Mouse (Mus musculus) lung, embryonic 16.5 days (tissue): ENCODE data around the gene Fndc8. TPM values are rescaled to one million over a fixed set of nuclear protein-coding genes. Genes with fewer than 3 reads are reported as not detected.

Experiments used
- ATAC-seq: fragments of 200-750 bp; cut with Nextera tagmentation; 2 replicates; pipeline ENCODE4 v1.8.0; 2017; ENCODE audit warnings: low read depth, mild to moderate bottlenecking, moderate library complexity
- H3K27ac ChIP-seq: fragments of 300-500 bp; sonication (generic); 2 replicates; pipeline ENCODE4 v1.5.1; 2014; ENCODE audit warnings: mild to moderate bottlenecking, control low read depth, low read length
- H3K27me3 ChIP-seq: fragments of 300-500 bp; sonication (generic); 2 replicates; pipeline ENCODE4 v1.6.1; 2014; ENCODE audit warnings: low read depth, low read length, mixed read lengths; ENCODE audit not compliant: control insufficient read depth, insufficient read depth
- H3K36me3 ChIP-seq: fragments of 300-500 bp; sonication (generic); 2 replicates; pipeline ENCODE4 v1.6.1; 2014; ENCODE audit warnings: low read length; ENCODE audit not compliant: control insufficient read depth, insufficient read depth
- H3K4me1 ChIP-seq: fragments of 300-500 bp; sonication (generic); replicated peaks from 2 replicates; pipeline ENCODE4 v1.6.1; 2014; ENCODE audit warnings: low read length, mixed read lengths; ENCODE audit not compliant: control insufficient read depth, insufficient read depth
- H3K4me2 ChIP-seq: fragments of 300-500 bp; sonication (generic); 2 replicates; pipeline ENCODE4 v1.6.1; 2014; ENCODE audit warnings: low read depth, low read length, control low read depth
- H3K4me3 ChIP-seq: fragments of 300-500 bp; sonication (generic); 2 replicates; pipeline ENCODE4 v1.5.1; 2014; ENCODE audit warnings: mild to moderate bottlenecking, low read length, control low read depth
- H3K9ac ChIP-seq: fragments of 300-500 bp; sonication (generic); 2 replicates; pipeline ENCODE4 v1.6.1; 2014; ENCODE audit warnings: low read length, control low read depth
- H3K9me3 ChIP-seq: fragments of 300-500 bp; sonication (generic); 2 replicates; pipeline ENCODE4 v1.6.1; 2016; ENCODE audit warnings: low read length; ENCODE audit not compliant: control insufficient read depth
- WGBS: fragments of 180-500 bp; shearing (Covaris S2); extraction: QIAGEN DNeasy Blood & Tissue Kit; methylation state at CpG from one replicate; pipeline ENCODE4 v1.1.7; 2014; 5-methylcytosine and 5-hydroxymethylcytosine counted together
- polyA plus RNA-seq: library from polyadenylated mRNA; unstranded; fragments of >200 nt; fragmentation: Nextera tagmentation; extraction: Ambion mirVana; gene quantifications from 2 replicates; pipeline ENCODE4 v1.2.1, GENCODE M21; 2015

Fndc8 gene
- polyA plus RNA-seq, 1 experiment from 2014 or later = 0.20 TPM

GRCm38 (mm10) chr11:82945636-82946035, 53.7 kb downstream of the Fndc8 start:
- Histone ChIP-seq H3K4me3 (no peak overlapping the region), H3K4me2 (no peak overlapping the region), H3K4me1 (no peaks in the 10 kb centered on the region), H3K9ac (no peak overlapping the region), H3K9me3 (no peaks in the 10 kb centered on the region), H3K36me3 (no peaks in the 10 kb centered on the region), H3K27me3 (peaks cover 7% of the 10 kb centered on the region; the same call in 1 of the 2 replicates), H3K27ac (no peak overlapping the region)
- WGBS = 40% methylated on average over 2 of the region's 2 CpGs
- ATAC-seq = no peak

GRCm38 (mm10) chr11:82947457-82947856, 55.5 kb downstream of the Fndc8 start:
- Histone ChIP-seq H3K4me2 (no peak overlapping the region), H3K4me3 (no peak overlapping the region), H3K4me1 (no peaks in the 10 kb centered on the region), H3K27ac (no peak overlapping the region), H3K9ac (no peak overlapping the region), H3K9me3 (no peaks in the 10 kb centered on the region), H3K36me3 (no peaks in the 10 kb centered on the region), H3K27me3 (peaks cover 21% of the 10 kb centered on the region)
- 56% methylated on average over 4 of the region's 4 CpGs for WGBS
- no peak for ATAC-seq

- Histone ChIP-seq H3K27me3 (peaks cover 28% of the 10 kb centered on the region), H3K27ac (no peak overlapping the region), H3K4me3 (no peak overlapping the region), H3K4me2 (no peak overlapping the region), H3K36me3 (no peaks in the 10 kb centered on the region), H3K9me3 (no peaks in the 10 kb centered on the region), H3K4me1 (no peaks in the 10 kb centered on the region), H3K9ac (no peak overlapping the region)
- WGBS = 72% methylated on average over 9 of the region's 9 CpGs
- no peak for ATAC-seq
These were observed 57.1 kb downstream of the Fndc8 start for GRCm38 (mm10) chr11:82949036-82949435.

Other genes starting within 250 kb of the Fndc8 start
- 0.30 and 0.44 TPM in 2 replicates for gene Cct6b, start 127.8 kb upstream of the Fndc8 start, polyA plus RNA-seq
- 37.9 and 39.6 TPM in 2 replicates for gene Zfp830, start 127.8 kb upstream of the Fndc8 start, polyA plus RNA-seq
- gene Lig3, start 111.0 kb upstream of the Fndc8 start, polyA plus RNA-seq = 23.8 and 29.5 TPM in 2 replicates
- gene Rffl, start 20.9 kb upstream of the Fndc8 start, polyA plus RNA-seq = 12.7 and 13.4 TPM in 2 replicates
- gene Rad51d, start 1.5 kb upstream of the Fndc8 start, polyA plus RNA-seq = 13.2 and 14.0 TPM in 2 replicates
- gene Nle1, start 16.3 kb downstream of the Fndc8 start, polyA plus RNA-seq = 23.6 and 30.5 TPM in 2 replicates
- 14.5 and 16.2 TPM in 2 replicates for gene Unc45b, start 18.4 kb downstream of the Fndc8 start, polyA plus RNA-seq
- 4.1 and 4.5 TPM in 2 replicates for gene Slfn5, start 59.2 kb downstream of the Fndc8 start, polyA plus RNA-seq
- 29.3 and 33.9 TPM in 2 replicates for gene Slfn9, start 99.7 kb downstream of the Fndc8 start, polyA plus RNA-seq
- gene Slfn8, start 128.7 kb downstream of the Fndc8 start, polyA plus RNA-seq = 0.49 and 0.89 TPM in 2 replicates
- 7.5 and 8.2 TPM in 2 replicates for gene Slfn2, start 173.0 kb downstream of the Fndc8 start, polyA plus RNA-seq
- gene Slfn1, start 224.7 kb downstream of the Fndc8 start, polyA plus RNA-seq = 0.75 and 0.84 TPM in 2 replicates